Mouse (Mus musculus) lung, postnatal 14 days (tissue): ENCODE measurements around the gene Nxn.

Experiments
- DNase-seq: peaks from one replicate; pipeline ENCODE4 v3.0.0; 2021

Nxn gene

DNA sequence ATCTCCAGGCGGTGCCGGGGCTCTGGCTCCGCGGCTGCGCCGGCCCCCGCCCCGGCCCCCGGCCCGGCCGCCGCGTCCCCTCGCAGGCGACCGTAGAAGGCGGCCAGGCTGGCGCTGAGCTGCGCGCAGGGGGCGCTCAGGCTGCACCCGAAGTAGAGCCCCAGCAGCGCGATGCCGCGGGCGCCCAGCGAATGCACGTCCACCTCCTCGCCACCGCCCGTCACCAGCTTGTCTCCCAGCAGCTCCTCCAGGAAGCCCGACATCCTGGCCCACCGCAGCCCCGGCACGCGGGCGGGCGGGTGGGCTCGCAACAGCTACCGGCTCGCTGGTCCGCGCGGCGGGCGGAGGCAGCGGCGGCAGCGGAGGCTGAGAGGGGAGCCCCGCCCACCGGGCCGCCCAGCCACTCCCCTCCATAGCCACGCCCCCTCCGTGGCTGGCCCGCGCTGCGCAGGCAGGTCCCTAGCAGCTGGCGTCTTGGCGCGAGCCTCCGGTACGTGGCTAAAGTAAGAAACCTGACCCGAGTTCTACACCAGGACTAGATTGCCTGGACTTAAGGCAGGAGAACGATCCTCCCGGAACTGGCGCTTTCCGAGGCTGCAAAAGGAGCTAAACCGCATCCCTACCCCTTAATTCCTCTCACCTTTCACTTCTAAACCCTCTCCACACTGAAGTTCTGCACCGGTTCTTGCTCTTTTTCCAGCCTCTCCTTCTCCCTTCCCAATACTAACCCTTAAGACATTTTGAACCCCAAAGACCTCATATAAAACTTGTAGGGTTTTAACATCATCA is at the start of gene Nxn:
Gene Nxn (minus strand): TSS at position 343 of the 789 bp plus-strand sequence.
- DNase-seq = peak; percentile 95

DNA sequence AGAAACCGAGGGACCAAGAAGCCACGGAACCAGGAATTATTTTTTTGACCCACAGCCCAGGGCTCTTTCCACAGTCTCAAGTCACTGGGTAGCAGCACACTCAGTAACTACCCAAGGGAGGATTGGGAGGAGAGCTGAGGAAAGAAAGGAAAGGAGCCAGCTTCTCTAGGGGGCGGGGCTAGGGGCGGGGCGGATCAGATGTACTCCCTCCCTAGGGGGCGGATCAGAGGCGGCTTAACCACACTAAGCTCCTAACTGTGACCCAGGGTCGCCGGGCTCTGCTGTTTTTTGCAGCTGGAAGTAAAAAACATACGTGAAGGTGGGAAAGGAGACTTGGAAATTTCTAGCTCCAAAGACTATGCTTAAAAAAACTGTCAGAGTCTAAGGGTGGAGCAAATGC is 47.3 kb upstream of the Nxn start:
- DNase-seq = no peak

DNA sequence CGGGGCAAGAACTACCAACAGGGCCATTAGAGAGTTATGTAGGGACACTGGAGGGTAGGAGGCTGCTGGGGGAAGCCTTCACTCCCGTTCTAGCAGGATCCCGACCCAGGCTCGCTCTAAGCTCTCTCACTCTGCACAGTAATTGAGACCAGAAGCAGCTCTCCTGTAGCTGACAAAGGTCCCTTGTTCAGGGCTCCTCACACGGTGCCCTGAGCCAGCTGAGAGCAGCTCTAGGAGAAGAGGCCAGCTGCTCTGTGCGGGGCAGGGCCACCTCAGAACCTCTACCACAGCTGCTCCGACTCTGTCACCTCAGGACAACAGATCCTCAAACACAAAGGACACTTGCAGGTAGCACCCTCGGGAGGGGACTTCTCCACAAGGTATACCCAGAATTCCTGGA is 46.5 kb upstream of the Nxn start:
- no peak for DNase-seq

DNA sequence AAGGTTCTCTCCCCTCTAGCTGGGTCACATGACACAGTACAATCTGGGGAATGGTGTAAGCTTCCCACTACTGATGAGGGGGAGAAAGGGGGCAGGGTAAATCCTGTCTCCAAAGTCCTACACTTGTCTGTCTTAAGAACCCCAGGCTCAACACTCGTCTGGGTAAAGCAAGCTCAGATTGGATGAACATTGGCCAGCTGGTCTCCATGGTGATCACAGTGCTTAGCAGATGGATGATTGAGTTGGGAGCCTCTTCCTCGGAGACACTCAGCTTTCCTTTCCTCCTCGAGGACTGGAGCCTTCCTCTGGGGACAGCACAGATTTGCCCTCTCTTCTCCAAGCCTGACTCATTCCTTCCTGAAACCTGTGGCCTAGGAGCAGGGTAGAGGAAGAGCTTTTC is 40.7 kb upstream of the Nxn start:
- DNase-seq = no peak

DNA sequence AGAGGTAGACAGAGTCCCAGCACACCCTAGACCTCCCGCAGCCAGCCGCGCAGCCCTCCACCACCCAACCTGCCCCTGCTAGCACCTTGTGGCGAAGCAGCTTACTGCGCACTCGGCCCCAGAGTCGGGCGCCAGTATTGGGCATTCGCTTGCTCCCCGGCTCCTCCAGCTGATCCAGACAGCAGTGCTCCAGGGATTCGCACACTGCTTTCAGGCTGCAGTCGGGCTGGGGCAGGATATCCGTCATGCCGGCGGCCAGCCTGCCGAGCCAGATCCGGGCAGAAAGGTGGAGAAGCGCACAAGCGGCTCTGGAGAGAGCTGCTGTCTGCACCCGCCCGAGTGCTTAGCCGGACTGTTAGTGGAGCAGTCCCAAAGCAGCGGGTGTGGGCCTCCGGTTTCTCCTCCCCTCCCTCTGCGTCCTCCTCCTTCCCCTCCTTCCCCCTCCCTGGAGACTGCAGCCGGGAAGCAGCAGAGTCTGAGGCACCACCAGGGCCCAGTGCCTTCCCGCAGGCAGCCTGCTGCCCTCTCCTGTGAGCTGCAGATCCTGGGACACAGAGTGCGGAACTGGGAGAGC is 38.0 kb upstream of the Nxn start:
- DNase-seq = peak; percentile 67

DNA sequence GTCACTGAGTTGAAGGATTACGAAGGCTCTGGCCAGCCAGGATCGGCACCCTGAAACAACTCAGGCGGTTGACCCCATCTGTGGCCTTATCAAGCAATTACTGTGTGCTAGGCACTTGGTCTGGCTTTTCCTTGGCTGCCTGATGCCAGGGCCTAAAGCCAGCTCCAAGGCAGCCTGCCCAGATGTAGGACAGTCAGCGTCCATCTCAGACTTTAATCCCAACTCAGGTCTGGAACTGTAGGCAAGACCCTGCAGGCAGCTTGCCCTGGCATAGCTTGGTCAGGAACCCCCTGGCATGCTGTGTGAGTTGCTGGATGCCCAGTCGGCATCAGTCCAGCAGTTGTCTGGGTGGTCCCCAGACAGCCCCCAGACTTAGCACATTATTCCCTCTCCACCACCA is 37.1 kb upstream of the Nxn start:
- DNase-seq = no peak

DNA sequence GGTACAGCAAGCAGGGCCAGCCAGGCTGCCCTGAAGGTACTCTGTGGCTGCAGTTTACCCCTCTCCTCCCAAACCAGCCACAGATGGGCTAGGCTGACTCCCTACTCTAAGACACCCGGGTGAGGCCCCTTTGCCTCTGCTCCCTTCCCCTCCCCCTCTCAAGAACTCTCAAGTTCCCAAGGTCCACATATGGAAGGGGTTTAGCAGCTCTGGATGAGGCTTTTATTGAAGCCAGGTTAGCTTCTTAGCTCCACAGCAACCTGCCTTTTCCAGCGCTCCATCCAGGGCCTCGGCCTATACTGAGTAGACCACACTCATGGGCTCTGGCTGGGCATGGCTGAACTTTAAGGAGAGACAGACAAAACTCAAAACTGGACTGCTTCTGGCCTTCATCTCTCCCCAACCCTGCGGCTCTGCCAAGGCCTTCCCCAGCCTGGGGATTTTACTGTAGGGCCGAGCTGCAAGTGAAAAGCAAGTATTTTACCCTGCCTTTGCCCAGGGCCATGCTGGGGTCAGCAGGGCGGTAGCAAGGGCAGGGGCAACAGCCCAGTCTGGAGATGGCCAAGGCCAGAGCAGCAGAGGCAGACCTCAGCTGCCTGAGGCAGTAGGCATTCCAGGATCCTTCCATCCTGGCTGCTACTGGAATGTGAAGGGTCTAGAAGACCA is 31.2 kb upstream of the Nxn start:
- DNase-seq = no peak

DNA sequence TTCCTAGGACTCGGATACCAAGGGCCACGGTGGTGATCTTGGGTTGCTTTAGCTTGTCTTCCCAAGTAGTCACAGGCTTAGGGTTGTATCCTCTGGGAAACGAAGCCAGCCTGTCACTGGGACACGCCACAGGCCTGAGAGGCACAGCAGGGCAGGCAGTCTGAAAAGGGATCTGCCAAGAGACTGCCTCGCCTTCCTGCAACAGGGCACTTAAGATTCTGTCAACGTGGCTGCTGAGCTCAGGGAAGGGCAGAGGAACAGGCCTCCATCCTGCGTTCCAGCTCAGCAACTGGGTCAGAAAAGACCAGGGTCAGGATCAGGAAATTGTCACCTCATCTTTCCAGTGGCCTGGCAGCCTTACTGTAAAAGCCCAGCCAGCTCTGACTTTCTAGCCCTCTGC is 30.6 kb upstream of the Nxn start:
- DNase-seq = no peak

DNA sequence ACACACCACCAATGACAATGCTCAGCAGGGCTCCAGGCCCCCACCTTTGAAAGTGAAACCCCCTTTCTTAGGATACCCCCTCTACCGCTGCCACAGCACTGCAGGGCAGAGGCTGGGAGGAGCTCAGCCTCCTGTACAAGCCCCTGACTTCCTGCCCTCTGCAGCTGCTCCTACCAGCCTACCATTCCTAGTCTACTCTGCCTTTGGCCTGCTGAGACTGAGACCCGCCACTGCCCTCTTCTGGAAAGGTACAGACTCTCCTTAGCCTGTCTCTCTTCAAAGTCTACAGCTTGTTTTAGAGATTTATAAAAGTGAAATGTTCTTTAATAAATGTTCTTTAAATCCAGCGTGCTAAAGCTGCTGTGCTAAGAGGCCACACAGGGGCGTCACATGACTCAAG is 30.1 kb upstream of the Nxn start:
- no peak for DNase-seq

DNA sequence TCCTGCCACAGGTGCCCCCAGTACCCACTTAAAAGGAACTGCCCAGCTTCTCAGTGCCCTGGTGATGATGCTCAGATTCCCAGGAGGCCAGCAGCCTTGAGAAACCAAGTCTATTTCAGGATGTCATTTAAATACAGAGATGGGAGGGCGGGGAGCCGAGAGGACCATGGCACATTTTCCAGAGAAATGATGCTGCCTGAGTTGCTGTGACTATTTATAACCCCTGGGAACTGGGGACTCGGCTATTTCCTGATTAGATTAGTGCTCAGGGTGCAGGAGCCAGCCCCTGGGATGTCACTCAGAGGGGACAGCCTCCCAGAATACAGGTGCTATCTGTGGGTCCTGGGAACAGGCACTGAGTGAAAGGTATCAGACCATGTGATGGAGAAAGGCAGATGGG is 28.8 kb upstream of the Nxn start:
- DNase-seq = no peak

DNA sequence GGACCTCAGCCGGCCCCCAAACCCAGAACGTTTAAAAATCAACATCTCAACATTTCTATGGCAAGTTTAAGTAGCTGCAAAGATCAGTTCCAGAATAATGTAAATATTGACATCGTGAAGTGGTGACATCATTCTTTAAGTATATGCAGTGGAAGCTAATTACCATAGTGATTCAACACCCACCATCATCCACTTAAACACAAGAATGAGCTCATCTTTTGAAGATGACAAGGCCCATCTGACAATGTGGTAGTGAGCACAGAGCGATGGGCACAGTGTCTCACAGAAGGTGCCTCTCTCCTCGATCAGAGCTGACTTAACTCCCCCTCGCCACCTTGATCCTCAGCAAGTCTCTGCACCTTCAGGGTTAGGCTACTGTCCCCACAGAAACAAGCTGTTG is 26.8 kb upstream of the Nxn start:
- DNase-seq = no peak

DNA sequence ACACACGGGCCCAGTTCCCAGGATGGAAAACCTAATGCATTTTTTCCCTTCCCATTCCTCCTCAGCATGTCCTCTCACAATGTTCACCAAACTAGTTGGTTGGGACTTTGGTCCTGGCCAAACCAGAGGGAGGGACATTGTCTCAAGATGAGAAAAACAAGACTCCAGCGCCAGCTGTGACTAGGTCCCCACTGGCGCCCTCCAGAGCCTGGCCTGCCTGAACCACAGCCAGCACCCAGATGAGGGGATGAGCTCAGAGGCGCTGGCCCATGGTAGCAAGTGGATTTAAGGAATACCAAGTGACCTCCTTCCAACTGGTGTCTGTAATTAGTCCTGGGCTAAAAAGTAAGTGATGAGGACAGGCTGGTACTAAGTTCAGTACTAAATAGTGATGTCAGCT is 22.0 kb upstream of the Nxn start:
- DNase-seq = no peak

DNA sequence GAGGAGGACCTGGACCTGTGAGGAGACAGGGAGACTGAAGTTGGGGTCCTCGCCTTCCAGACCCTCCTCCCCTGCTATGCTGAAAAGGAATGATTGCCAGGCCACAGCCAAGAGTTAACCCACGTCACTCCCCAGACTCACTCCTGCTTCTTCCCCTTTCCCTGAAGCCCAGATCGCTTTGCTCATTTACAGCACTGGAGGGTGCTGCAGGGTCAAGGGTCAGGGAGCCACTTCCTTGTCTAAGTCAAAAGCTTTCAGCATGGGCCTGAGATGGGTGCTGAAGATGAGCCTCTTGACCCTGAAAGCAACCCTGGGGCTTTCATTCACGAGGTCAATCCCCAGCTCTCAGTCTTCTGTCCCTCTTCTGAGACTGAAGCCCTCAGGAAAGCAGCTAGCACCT is 20.2 kb upstream of the Nxn start:
- DNase-seq = no peak

DNA sequence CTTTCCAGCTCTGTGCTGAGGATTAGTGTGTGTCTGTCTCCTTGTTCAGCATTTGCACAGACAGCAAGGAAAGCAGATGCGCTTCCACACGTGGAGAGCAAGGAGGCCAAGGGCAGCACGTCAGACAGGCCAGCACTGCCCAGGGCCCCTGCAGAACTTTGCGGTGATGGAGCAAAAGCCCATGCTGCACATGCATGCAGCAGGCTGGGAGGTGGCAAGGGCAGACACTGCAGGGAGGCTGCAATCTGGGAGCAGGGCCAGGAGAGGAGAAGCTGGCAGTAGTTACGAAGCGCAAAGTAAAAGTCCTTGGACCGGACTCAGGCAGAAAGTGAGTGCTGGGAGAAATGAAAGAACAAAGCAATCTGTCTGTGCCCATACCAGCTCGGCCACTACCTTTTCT is 19.5 kb upstream of the Nxn start:
- DNase-seq = no peak

DNA sequence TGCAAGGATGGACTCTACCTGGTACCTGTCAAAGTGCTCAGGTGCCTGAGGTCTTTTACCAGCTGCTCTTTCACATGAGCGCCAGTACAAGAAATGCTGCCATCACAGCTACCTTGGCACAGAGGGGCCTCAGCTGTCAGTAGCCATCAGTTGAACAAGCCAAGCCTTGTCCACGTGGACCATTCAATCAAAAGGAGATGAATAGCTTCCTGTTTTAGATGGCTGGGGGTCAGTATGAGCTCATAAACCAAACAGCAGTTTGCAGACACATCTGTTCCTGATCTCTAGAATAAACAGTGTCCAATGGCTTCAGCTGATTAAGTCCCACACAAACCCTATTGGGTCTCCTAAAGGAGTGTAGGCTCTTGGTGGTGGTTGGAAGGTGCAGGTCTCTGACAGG is 17.0 kb upstream of the Nxn start:
- DNase-seq = no peak

DNA sequence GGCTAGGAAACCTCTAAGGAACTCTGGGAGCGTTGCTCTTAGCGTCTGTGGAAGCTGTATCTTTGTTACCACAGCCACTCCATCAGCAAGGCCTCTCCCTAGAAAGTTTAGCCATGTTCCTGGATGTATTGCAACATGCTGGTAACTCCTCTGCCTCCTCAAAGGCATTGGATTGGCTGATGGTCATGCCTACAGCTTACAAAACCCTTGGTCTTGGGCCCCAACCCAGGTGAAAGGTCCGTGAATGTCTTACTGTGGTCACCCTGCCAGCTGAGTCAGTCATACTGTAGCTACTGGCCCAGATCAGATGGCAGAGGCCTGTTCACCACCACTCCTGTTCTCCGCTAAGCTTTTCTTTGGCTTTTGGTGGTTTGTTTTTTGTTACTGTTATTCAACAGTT is 16.1 kb upstream of the Nxn start:
- no peak for DNase-seq

DNA sequence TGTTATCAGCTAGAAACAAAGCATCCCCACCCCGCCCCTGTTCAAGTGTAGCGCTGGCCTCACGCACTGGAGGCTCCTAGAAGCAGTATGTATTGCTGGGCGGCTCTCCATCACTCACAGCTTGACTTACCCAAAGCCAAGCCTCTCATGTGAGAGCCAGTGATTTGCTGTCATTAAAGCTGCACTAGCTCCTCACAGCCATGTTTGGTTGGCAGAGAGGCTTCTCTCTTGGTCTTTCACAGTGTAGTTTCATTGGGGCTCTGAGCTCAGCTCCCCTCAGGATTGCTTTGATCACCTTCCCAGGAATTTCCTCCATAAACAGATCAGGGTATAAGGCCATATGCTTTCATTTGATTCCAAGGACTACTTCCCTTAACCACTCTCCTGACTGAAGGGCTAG is 14.3 kb upstream of the Nxn start:
- no peak for DNase-seq

DNA sequence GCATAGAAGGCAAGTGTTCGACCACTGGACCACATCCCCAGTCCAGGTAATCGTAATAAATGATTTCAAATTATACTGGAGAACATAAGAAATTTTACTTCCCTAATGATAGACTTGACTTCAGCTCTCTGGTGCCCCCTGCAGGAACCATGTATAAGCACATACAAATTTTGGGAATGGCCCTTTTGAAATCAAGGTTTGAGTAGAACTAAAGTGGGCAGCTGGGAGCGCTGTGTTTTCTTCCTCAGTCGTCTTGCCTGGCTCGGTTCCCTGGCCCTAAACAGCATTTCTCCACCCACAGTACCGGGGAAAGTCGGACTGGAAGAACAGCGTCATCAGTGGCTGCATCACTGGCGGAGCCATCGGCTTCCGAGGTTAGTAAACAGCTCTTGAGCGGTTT is 11.9 kb upstream of the Nxn start:
- DNase-seq = peak; percentile 73

DNA sequence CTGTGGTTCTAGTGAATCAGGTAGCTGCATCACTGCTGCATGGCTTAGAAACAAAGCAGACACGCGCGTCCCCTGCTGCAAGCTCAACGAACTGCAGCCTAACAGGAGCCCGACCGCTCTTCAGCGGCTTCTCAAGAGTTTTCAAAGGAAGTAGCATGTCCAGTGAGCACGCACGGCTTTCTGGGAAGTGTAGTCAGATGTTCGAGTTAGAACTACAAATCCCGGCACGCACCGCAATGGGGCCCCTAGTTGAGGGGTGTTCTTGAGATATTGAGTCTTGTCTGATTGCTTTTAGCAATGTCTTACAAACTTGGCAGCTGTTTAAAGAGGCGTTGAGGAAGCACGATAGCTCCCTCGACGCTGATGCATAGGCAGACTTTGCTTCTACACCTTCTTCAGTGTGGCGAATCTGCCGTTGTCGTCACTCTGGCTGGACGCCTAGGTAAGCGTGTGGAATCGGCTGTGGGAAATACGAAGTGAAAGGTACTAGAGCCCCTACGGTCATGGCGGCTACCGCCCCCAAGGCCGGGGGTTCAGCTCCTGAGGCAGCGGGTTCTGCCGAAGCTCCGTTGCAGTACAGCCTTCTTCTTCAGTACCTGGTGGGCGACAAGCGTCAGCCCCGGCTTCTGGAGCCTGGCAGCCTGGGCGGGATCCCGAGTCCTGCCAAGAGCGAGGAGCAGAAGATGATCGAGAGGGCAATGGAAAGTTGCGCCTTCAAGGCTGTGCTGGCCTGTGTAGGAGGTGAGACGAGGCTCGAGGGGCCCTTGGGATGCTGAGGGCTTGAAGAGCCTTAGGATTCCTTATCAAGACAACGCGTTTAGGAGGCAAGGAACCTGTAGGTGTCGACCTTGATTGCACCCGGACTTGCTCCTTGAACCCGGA is 8.0 kb upstream of the Nxn start, which contains the start of gene Timm22:
Gene Timm22 (plus strand): TSS at position 251 of the 882 bp plus-strand sequence.
- peak; percentile 98 for DNase-seq

DNA sequence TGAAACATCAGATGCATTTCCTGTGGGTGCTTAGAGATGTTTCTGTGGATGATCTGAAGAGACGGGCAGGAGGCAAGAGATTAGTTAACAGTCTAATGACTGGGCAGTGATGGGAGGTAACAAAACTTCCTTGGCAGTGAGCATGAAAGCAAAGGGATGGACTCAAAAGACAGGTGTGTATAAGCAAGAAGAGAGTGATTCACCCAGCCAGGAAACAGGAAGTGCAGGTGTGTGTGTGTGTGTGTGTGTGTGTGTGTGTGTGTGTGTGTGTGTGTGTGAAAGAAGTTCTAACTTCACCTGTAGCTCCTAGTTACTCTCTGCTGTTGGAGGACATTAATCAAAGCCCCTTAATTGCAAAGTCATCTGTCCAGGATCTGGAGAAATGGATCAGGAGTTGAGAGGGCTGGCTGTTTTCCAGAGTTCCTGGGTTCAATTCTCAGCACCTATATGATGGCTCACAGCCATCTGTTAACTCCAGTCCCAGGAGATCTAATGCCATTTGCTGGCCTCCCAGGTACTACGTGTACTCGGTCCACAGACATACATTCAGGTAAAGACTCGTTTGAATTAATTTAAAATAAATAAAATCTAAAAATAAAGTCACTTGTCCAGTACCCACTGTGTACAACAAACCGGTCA is 6.8 kb upstream of the Nxn start:
- no peak for DNase-seq

DNA sequence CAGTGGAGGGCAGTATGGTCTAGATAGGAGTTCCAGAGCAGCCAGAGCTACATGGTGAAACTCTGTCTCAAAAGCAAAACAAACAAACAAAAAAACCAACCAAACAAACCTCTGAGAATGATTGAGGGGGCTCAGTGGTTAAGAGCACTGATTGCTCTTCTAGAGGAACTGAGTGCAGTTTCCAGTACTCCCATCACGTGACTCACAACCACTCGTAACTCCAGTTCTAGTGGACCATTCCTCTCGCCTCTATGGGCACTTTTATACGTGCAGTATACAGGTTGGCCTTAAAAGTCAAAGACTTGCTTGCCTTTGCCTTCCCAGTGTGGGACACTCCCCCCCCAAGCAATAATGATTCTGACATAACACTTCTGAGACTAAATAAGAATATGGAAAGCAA is 6.2 kb upstream of the Nxn start:
- DNase-seq = no peak

DNA sequence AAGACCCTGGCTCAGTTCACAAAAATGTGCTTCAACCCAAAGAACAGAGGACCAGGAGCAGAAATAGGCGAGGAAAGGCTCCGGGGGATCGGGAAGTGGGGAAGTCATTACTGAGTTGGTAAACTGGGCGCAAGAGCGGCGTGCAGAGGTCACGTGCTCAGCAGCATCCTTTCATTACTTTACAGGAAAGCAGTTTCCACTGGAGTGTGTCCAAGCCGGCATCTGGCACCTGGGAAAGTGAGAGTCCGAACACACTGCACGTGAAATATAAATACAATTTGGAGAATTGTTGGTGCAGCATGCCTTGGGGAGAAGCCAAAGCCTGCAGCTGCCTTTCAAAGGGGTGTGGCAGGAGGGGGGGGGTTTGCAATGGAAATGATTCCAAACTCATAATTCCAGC is 2.5 kb upstream of the Nxn start:
- DNase-seq = no peak
